Mouse (Mus musculus): ENCODE data around the gene Churc1. TPM values are rescaled to one million over a fixed set of nuclear protein-coding genes. Genes with fewer than 3 reads are reported as not detected.

Churc1 gene
- polyA plus RNA-seq, 1 experiment from 2014 or later: 148 TPM

DNA sequence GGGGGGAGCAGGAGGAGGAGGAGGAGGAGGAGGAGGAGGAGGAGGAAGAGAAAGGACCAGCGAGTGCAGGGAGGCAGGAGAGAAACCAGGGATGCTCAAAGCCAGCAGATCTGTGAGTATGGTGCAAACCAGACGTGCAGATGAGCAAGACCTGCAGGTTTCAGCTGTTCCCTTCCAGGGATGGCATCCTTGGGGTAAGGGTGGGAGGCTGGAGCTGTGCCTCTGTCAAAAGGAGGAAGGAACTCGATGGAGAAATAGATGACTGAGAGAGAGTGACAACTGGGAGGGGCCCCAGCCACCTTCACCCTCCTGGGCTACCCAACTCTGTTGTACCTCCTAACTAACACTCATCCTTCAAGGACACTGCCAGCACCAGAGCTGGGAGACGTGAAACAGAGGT is 51.4 kb downstream of the Churc1 start:
- Histone ChIP-seq H3K9ac (ENCODE audit: low read depth, low read length) (no peak overlapping the region), H3K4me3 (ENCODE audit: low read depth, low read length) (no peak overlapping the region), H3K9me3 (replicated peaks; ENCODE audit: control insufficient read depth, low read length) (no peaks in the 10 kb centered on the region), H3K4me1 (ENCODE audit: control insufficient read depth, insufficient read depth, low read length) (0 out of 2 replicates have a peak, but pooled peaks cover 2% of the 10 kb centered on the region), H3K27ac (ENCODE audit: low read depth, low read length) (no peak overlapping the region), H3K36me3 (ENCODE audit: control insufficient read depth, insufficient read depth, low read length) (no peaks in the 10 kb centered on the region), H3K4me2 (no peak overlapping the region), H3K27me3 (ENCODE audit: control insufficient read depth, insufficient read depth, low read length) (peaks cover 20% of the 10 kb centered on the region)
- WGBS (ENCODE audit: insufficient replicate concordance): 48% methylated on average over 4 of the region's 4 CpGs
- no peak for ATAC-seq (replicated peaks; ENCODE audit: insufficient number of reproducible peaks, low FRiP score, low TSS enrichment)

DNA sequence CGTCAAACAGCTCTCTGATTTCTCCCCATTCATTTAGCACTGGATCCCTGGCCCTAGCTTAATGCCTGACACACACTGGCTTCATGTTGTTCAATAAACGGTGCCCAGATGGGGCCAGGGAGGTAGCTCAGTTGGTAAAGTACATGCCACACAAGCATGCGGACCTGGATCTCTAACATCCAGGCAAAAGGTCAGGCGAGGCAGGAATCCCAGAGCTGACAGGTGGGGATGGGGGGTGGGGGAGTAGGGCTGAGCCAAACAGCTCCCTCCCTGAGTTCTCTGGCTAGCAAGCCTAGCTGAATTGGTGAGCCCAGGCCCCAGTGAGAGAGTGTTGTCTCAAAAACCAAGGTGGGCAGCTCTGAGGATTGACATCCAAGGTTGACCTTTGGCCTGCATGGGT is 51.8 kb downstream of the Churc1 start:
- Histone ChIP-seq H3K36me3 (ENCODE audit: control insufficient read depth, insufficient read depth, low read length) (no peaks in the 10 kb centered on the region), H3K4me3 (ENCODE audit: low read depth, low read length) (no peak overlapping the region), H3K9me3 (replicated peaks; ENCODE audit: control insufficient read depth, low read length) (no peaks in the 10 kb centered on the region), H3K27ac (ENCODE audit: low read depth, low read length) (no peak overlapping the region), H3K4me2 (no peak overlapping the region), H3K4me1 (ENCODE audit: control insufficient read depth, insufficient read depth, low read length) (0 out of 2 replicates have a peak, but pooled peaks cover 2% of the 10 kb centered on the region), H3K27me3 (ENCODE audit: control insufficient read depth, insufficient read depth, low read length) (peaks cover 23% of the 10 kb centered on the region), H3K9ac (ENCODE audit: low read depth, low read length) (no peak overlapping the region)
- 56% methylated on average over 4 of the region's 4 CpGs for WGBS (ENCODE audit: insufficient replicate concordance)
- ATAC-seq (replicated peaks; ENCODE audit: insufficient number of reproducible peaks, low FRiP score, low TSS enrichment): no peak

DNA sequence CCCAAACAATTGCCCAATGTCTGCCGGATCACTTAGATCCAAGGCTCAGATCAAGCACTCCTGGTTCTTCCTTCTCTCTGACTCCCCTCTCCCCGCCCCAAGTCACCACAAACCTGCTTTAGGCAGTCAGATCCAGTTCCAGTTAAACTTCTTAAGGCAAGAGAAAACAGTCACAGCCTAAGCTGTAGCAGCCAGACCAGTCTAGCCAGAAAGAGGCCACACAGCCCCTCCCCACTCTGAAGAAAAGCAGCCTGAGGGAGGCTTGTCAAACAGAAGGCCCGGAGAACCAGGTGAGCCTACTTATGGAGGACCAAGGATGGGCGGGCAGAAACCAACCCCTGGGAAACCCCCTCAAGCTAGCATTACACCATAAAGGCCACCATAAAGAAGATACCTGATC is 52.8 kb downstream of the Churc1 start:
- Histone ChIP-seq H3K4me1 (ENCODE audit: control insufficient read depth, insufficient read depth, low read length) (0 out of 2 replicates have a peak, but pooled peaks cover 2% of the 10 kb centered on the region), H3K27me3 (ENCODE audit: control insufficient read depth, insufficient read depth, low read length) (peaks cover 26% of the 10 kb centered on the region), H3K27ac (ENCODE audit: low read depth, low read length) (no peak overlapping the region), H3K9ac (ENCODE audit: low read depth, low read length) (no peak overlapping the region), H3K4me3 (ENCODE audit: low read depth, low read length) (no peak overlapping the region), H3K9me3 (replicated peaks; ENCODE audit: control insufficient read depth, low read length) (no peaks in the 10 kb centered on the region), H3K4me2 (no peak overlapping the region), H3K36me3 (ENCODE audit: control insufficient read depth, insufficient read depth, low read length) (no peaks in the 10 kb centered on the region)
- WGBS (ENCODE audit: insufficient replicate concordance): 72% methylated on average over 4 of the region's 4 CpGs
- no peak for ATAC-seq (replicated peaks; ENCODE audit: insufficient number of reproducible peaks, low FRiP score, low TSS enrichment)

GRCm38 (mm10) chr12:76818908-76819307 is 53.6 kb downstream of the Churc1 start:
- 81% methylated on average over 9 of the region's 9 CpGs for WGBS (ENCODE audit: insufficient replicate concordance)
- no peak overlapping the region for H3K27ac ChIP-seq (ENCODE audit: low read depth, low read length)
- ATAC-seq (replicated peaks; ENCODE audit: insufficient number of reproducible peaks, low FRiP score, low TSS enrichment): no peak

GRCm38 (mm10) chr12:76819816-76820215 is 54.5 kb downstream of the Churc1 start:
- H3K4me1 ChIP-seq (ENCODE audit: control insufficient read depth, insufficient read depth, low read length): 0 out of 2 replicates have a peak, but pooled peaks cover 2% of the 10 kb centered on the region
- WGBS (ENCODE audit: insufficient replicate concordance): 76% methylated on average over 6 of the region's 6 CpGs
- H3K4me2 ChIP-seq: no peak overlapping the region
- no peak overlapping the region for H3K27ac ChIP-seq (ENCODE audit: low read depth, low read length)
- H3K9me3 ChIP-seq (replicated peaks; ENCODE audit: control insufficient read depth, low read length): no peaks in the 10 kb centered on the region
- H3K36me3 ChIP-seq (ENCODE audit: control insufficient read depth, insufficient read depth, low read length): no peaks in the 10 kb centered on the region
- no peak for ATAC-seq (replicated peaks; ENCODE audit: insufficient number of reproducible peaks, low FRiP score, low TSS enrichment)
- peaks cover 34% of the 10 kb centered on the region for H3K27me3 ChIP-seq (ENCODE audit: control insufficient read depth, insufficient read depth, low read length)
- no peak overlapping the region for H3K9ac ChIP-seq (ENCODE audit: low read depth, low read length)
- H3K4me3 ChIP-seq (ENCODE audit: low read depth, low read length): no peak overlapping the region

More at GRCm38 (mm10) chr12:76818908-76819307, 53.6 kb downstream of the Churc1 start:
- Histone ChIP-seq H3K36me3 (ENCODE audit: control insufficient read depth, insufficient read depth, low read length) (no peaks in the 10 kb centered on the region), H3K4me1 (ENCODE audit: control insufficient read depth, insufficient read depth, low read length) (0 out of 2 replicates have a peak, but pooled peaks cover 2% of the 10 kb centered on the region), H3K9ac (ENCODE audit: low read depth, low read length) (no peak overlapping the region), H3K4me2 (no peak overlapping the region), H3K4me3 (ENCODE audit: low read depth, low read length) (no peak overlapping the region), H3K9me3 (replicated peaks; ENCODE audit: control insufficient read depth, low read length) (no peaks in the 10 kb centered on the region), H3K27me3 (ENCODE audit: control insufficient read depth, insufficient read depth, low read length) (peaks cover 34% of the 10 kb centered on the region)

- H3K36me3 ChIP-seq (ENCODE audit: control insufficient read depth, insufficient read depth, low read length): no peaks in the 10 kb centered on the region
- H3K27me3 ChIP-seq (ENCODE audit: control insufficient read depth, insufficient read depth, low read length): peaks cover 34% of the 10 kb centered on the region
- H3K4me2 ChIP-seq: no peak overlapping the region
- no peak overlapping the region for H3K27ac ChIP-seq (ENCODE audit: low read depth, low read length)
- 0 out of 2 replicates have a peak, but pooled peaks cover 2% of the 10 kb centered on the region for H3K4me1 ChIP-seq (ENCODE audit: control insufficient read depth, insufficient read depth, low read length)
- WGBS (ENCODE audit: insufficient replicate concordance): 40% methylated on average over 4 of the region's 4 CpGs
- no peak for ATAC-seq (replicated peaks; ENCODE audit: insufficient number of reproducible peaks, low FRiP score, low TSS enrichment)
- H3K4me3 ChIP-seq (ENCODE audit: low read depth, low read length): no peak overlapping the region
- H3K9me3 ChIP-seq (replicated peaks; ENCODE audit: control insufficient read depth, low read length): no peaks in the 10 kb centered on the region
- H3K9ac ChIP-seq (ENCODE audit: low read depth, low read length): peak overlapping the region; percentile 23; the same call in 1 of the 2 replicates
Measured at GRCm38 (mm10) chr12:76820615-76821014, 55.3 kb downstream of the Churc1 start.

GRCm38 (mm10) chr12:76822002-76822650 is 56.8 kb downstream of the Churc1 start:
- no peaks in the 10 kb centered on the region for H3K9me3 ChIP-seq (replicated peaks; ENCODE audit: control insufficient read depth, low read length)
- under 1% methylated on average over 58 of the region's 66 CpGs for WGBS (ENCODE audit: insufficient replicate concordance)
- peak overlapping the region; percentile 64 for H3K9ac ChIP-seq (ENCODE audit: low read depth, low read length)
- ATAC-seq (replicated peaks; ENCODE audit: insufficient number of reproducible peaks, low FRiP score, low TSS enrichment): 0 out of 2 replicates have a peak, but pooled peaks have one; percentile 43
- 0 out of 2 replicates have a peak, but pooled peaks cover 2% of the 10 kb centered on the region for H3K4me1 ChIP-seq (ENCODE audit: control insufficient read depth, insufficient read depth, low read length)
- H3K27ac ChIP-seq (ENCODE audit: low read depth, low read length): no peak overlapping the region
- H3K4me3 ChIP-seq (ENCODE audit: low read depth, low read length): peak overlapping the region; percentile 54
- H3K4me2 ChIP-seq: peak overlapping the region; percentile 86
- H3K36me3 ChIP-seq (ENCODE audit: control insufficient read depth, insufficient read depth, low read length): no peaks in the 10 kb centered on the region
- peaks cover 34% of the 10 kb centered on the region for H3K27me3 ChIP-seq (ENCODE audit: control insufficient read depth, insufficient read depth, low read length)

DNA sequence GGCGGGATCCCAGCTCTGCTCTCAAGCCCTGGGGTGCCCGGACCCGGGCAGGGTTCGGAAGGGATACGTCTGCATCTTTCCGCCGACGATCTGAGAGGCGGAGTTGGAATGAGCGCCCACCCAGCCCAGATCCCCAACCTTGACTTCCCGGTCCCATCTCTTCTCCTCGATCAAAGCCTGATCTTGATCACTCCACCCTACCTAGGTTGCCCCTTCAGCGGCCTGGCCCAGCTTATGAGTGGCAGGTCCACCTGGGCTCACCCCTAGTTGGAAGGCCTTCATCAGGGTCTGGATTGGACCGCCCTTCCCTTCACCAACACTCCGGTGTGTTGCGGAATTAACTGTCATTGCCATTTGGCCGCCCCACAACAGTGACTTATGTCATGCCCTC is 57.3 kb downstream of the Churc1 start, which contains the start of gene Rab15:
TSS of gene Rab15 (minus strand) at position 258 of the 391 bp plus-strand sequence.
- H3K4me1 ChIP-seq (ENCODE audit: control insufficient read depth, insufficient read depth, low read length): 0 out of 2 replicates have a peak, but pooled peaks cover 2% of the 10 kb centered on the region
- peak within 1 kb of the TSS; percentile 86 for H3K4me2 ChIP-seq
- no peaks in the 10 kb centered on the region for H3K36me3 ChIP-seq (ENCODE audit: control insufficient read depth, insufficient read depth, low read length)
- peak within 1 kb of the TSS; percentile 54 for H3K4me3 ChIP-seq (ENCODE audit: low read depth, low read length)
- peak within 1 kb of the TSS; percentile 64 for H3K9ac ChIP-seq (ENCODE audit: low read depth, low read length)
- 2% methylated on average over 16 of the region's 17 CpGs for WGBS (ENCODE audit: insufficient replicate concordance)
- no peaks in the 10 kb centered on the region for H3K9me3 ChIP-seq (replicated peaks; ENCODE audit: control insufficient read depth, low read length)
- no peak within 1 kb of the TSS for H3K27ac ChIP-seq (ENCODE audit: low read depth, low read length)
- 0 out of 2 replicates have a peak, but pooled peaks have one; percentile 19 for ATAC-seq (replicated peaks; ENCODE audit: insufficient number of reproducible peaks, low FRiP score, low TSS enrichment)
- peaks cover 34% of the 10 kb centered on the region for H3K27me3 ChIP-seq (ENCODE audit: control insufficient read depth, insufficient read depth, low read length)

Data from heart, embryonic 11.5 days (tissue).